Mouse (Mus musculus) heart, embryonic 14.5 days (tissue): ENCODE results near the gene C77080. TPM values are rescaled to one million over a fixed set of nuclear protein-coding genes. Genes with fewer than 3 reads are reported as not detected.

Source experiments
- ATAC-seq: fragments of 200-750 bp; cut with Nextera tagmentation; 2 replicates; pipeline ENCODE4 v1.8.0; 2017; ENCODE audit warnings: low read depth, moderate TSS enrichment; ENCODE audit not compliant: insufficient number of reproducible peaks, insufficient read depth, low FRiP score
- H3K27ac ChIP-seq, 2 experiments: fragments of 200-500 bp in 1 of 2; fragments of 300-500 bp in 1 of 2; sonication (generic) in 1 of 2; replicated peaks in 1 of 2; 2 replicates each; pipeline ENCODE4 v1.5.1; 2012 to 2014; ENCODE audit warnings: low read depth in 2 of 2, low read length in 2 of 2, control low read depth in 1 of 2, mild to moderate bottlenecking in 1 of 2, mixed read lengths in 1 of 2; ENCODE audit not compliant: control insufficient read depth in 1 of 2, insufficient read depth in 1 of 2
- H3K27me3 ChIP-seq: fragments of 300-500 bp; sonication (generic); 2 replicates; pipeline ENCODE4 v1.6.1; 2014; ENCODE audit warnings: mild to moderate bottlenecking, low read length, control low read depth; ENCODE audit not compliant: control insufficient read depth, insufficient read depth
- H3K36me3 ChIP-seq: fragments of 300-500 bp; sonication (generic); 2 replicates; pipeline ENCODE4 v1.6.1; 2014; ENCODE audit warnings: mild to moderate bottlenecking, control low read depth, low read length, mixed read lengths; ENCODE audit not compliant: control insufficient read depth, insufficient read depth
- H3K4me1 ChIP-seq, 2 experiments: fragments of 200-500 bp in 1 of 2; fragments of 300-500 bp in 1 of 2; sonication (generic) in 1 of 2; 2 replicates each; pipeline ENCODE4 v1.6.1; 2012 to 2014; ENCODE audit warnings: low read length in 2 of 2, control low read depth in 1 of 2, mixed read lengths in 1 of 2; ENCODE audit not compliant: control insufficient read depth in 2 of 2, insufficient read depth in 2 of 2
- H3K4me2 ChIP-seq: fragments of 300-500 bp; sonication (generic); 2 replicates; pipeline ENCODE4 v1.6.1; 2014; ENCODE audit warnings: mild to moderate bottlenecking, low read length
- H3K4me3 ChIP-seq, 2 experiments: fragments of 200-500 bp in 1 of 2; fragments of 300-500 bp in 1 of 2; sonication (generic) in 1 of 2; 2 replicates each; pipeline ENCODE4 v1.5.1; 2012 to 2014; ENCODE audit warnings: low read length in 2 of 2, mild to moderate bottlenecking in 2 of 2, control low read depth in 1 of 2, low read depth in 1 of 2, moderate library complexity in 1 of 2; ENCODE audit not compliant: control insufficient read depth in 1 of 2, insufficient read depth in 1 of 2
- H3K9ac ChIP-seq: fragments of 300-500 bp; sonication (generic); 2 replicates; pipeline ENCODE4 v1.6.1; 2014; ENCODE audit warnings: mild to moderate bottlenecking, low read length
- H3K9me3 ChIP-seq: fragments of 300-500 bp; sonication (generic); 2 replicates; pipeline ENCODE4 v1.6.1; 2016; ENCODE audit warnings: low read length, control low read depth; ENCODE audit not compliant: control insufficient read depth
- WGBS: fragments of 180-500 bp; shearing (Covaris S2); extraction: QIAGEN DNeasy Blood & Tissue Kit; methylation state at CpG from one replicate; pipeline ENCODE4 v1.1.7; 2014; 5-methylcytosine and 5-hydroxymethylcytosine counted together
- microRNA-seq: library from miRNA; unstranded; fragments of <30 nt; microRNA quantifications from one replicate; pipeline ENCODE4, GENCODE M21; 2016
- polyA plus RNA-seq: library from polyadenylated mRNA; unstranded; fragments of >200 nt; fragmentation: Nextera tagmentation; extraction: Ambion mirVana; gene quantifications from 2 replicates; pipeline ENCODE4 v1.2.1, GENCODE M21; 2014

The C77080 gene
- polyA plus RNA-seq, 1 experiment from 2014 or later: 1.4 TPM

- Histone ChIP-seq H3K36me3 (peaks cover 14% of the 10 kb centered on the region), H3K4me2 (peak overlapping the region; percentile 79), H3K9ac (peak overlapping the region; percentile 89), H3K9me3 (no peaks in the 10 kb centered on the region), H3K4me3 (peak overlapping the region; percentile 82 to 84), H3K27me3 (no peaks in the 10 kb centered on the region), H3K27ac (peak overlapping the region; percentile 66 to 90), H3K4me1 (peaks cover 3 to 21% of the 10 kb centered on the region in 2 experiments)
- ATAC-seq: peak; percentile 62
- under 1% methylated on average over 58 of the region's 74 CpGs for WGBS
These were observed 72.2 kb downstream of the C77080 start for GRCm38 (mm10) chr4:129188803-129189541.

GRCm38 (mm10) chr4:129188041-129188659 is 73.1 kb downstream of the C77080 start:
- peak overlapping the region; percentile 79 for H3K4me2 ChIP-seq
- no peak for ATAC-seq
- peaks cover 14% of the 10 kb centered on the region for H3K36me3 ChIP-seq
- H3K9ac ChIP-seq: peak overlapping the region; percentile 89
- no peaks in the 10 kb centered on the region for H3K27me3 ChIP-seq
- H3K9me3 ChIP-seq: no peaks in the 10 kb centered on the region
- 45% methylated on average over 5 of the region's 5 CpGs for WGBS
- H3K4me3 ChIP-seq: peak overlapping the region in 1 of 2 experiments; percentile 82; a peak in 3 of 4 replicates
- H3K4me1 ChIP-seq: peaks cover 3 to 21% of the 10 kb centered on the region in 2 experiments
- peak overlapping the region in 1 of 2 experiments; percentile 90; a peak in 1 of 4 replicates for H3K27ac ChIP-seq

- no peak for ATAC-seq
- Histone ChIP-seq H3K4me2 (no peak overlapping the region), H3K4me3 (no peak overlapping the region), H3K27me3 (no peaks in the 10 kb centered on the region), H3K36me3 (peaks cover 85% of the 10 kb centered on the region), H3K9ac (no peak overlapping the region), H3K4me1 (no peaks in the 10 kb centered on the region), H3K27ac (no peak overlapping the region), H3K9me3 (no peaks in the 10 kb centered on the region)
- WGBS: 60% methylated on average over 1 of the region's 1 CpGs
These were observed 81.6 kb downstream of the C77080 start for GRCm38 (mm10) chr4:129179560-129179959.

- 75% methylated on average over 1 of the region's 1 CpGs for WGBS
- ATAC-seq: no peak
- no peaks in the 10 kb centered on the region for H3K9me3 ChIP-seq
- no peaks in the 10 kb centered on the region for H3K27me3 ChIP-seq
- H3K27ac ChIP-seq: no peak overlapping the region
- H3K4me2 ChIP-seq: no peak overlapping the region
- H3K4me1 ChIP-seq: no peaks in the 10 kb centered on the region
- H3K9ac ChIP-seq: no peak overlapping the region
- H3K36me3 ChIP-seq: peaks cover 84% of the 10 kb centered on the region
- H3K4me3 ChIP-seq: no peak overlapping the region
These were observed 88.7 kb downstream of the C77080 start for GRCm38 (mm10) chr4:129172529-129172928.

Small RNA genes lying within 50 kb of the gene (microRNA-seq; reads per million reads assigned to microRNA genes)
- not detected for gene Gm22994

Other genes starting within 250 kb of the C77080 start
- 8.2 and 9.0 TPM in 2 replicates for gene Rnf19b, start 203.1 kb downstream of the C77080 start, polyA plus RNA-seq
- gene Tmem54, start 155.9 kb downstream of the C77080 start, polyA plus RNA-seq: not detected in 2 replicates
- 0.31 and 0.47 TPM in 2 replicates for gene Hpca, start 139.4 kb downstream of the C77080 start, polyA plus RNA-seq
- 11.9 and 13.7 TPM in 2 replicates for gene Fndc5, start 124.4 kb downstream of the C77080 start, polyA plus RNA-seq
- 13.7 and 15.7 TPM in 2 replicates for gene S100pbp, start 71.7 kb downstream of the C77080 start, polyA plus RNA-seq
- gene Yars, start 71.6 kb downstream of the C77080 start, polyA plus RNA-seq: 46.3 and 51.2 TPM in 2 replicates
- gene Sync, start 26.2 kb upstream of the C77080 start, polyA plus RNA-seq: 1.6 and 1.8 TPM in 2 replicates
- 256 and 263 TPM in 2 replicates for gene Rbbp4, start 74.0 kb upstream of the C77080 start, polyA plus RNA-seq
- 45.5 and 48.1 TPM in 2 replicates for gene Zbtb8os, start 74.3 kb upstream of the C77080 start, polyA plus RNA-seq
- 9.0 TPM in 2 replicates for gene Zbtb8a, start 116.7 kb upstream of the C77080 start, polyA plus RNA-seq
- 5.0 and 5.6 TPM in 2 replicates for gene Zbtb8b, start 179.4 kb upstream of the C77080 start, polyA plus RNA-seq
- 23.2 and 25.5 TPM in 2 replicates for gene Bsdc1, start 200.2 kb upstream of the C77080 start, polyA plus RNA-seq
- gene Tssk3, start 229.6 kb upstream of the C77080 start, polyA plus RNA-seq: not detected in 2 replicates
- gene Fam229a, start 229.8 kb upstream of the C77080 start, polyA plus RNA-seq: not detected in 2 replicates